Mouse (Mus musculus) mouse embryonic stem cell (cell line): ENCODE measurements around the gene Zfp362.

ENCODE experiments used
- in situ Hi-C, 2 experiments: fragments of 300-500 bp; cut with MboI; formaldehyde crosslinking; loops; 1 replicate in 1 of 2; 3 replicates in 1 of 2; pipeline ENCODE4 v1.14.3; 2019 to 2020; ENCODE audit warnings: low sequenced_read_pairs in 2 of 2, low pct_unique_long_range_greater_than_20kb in 1 of 2, mixed read lengths in 1 of 2; ENCODE audit not compliant: unreplicated experiment in 1 of 2

Gene Zfp362

DNA sequence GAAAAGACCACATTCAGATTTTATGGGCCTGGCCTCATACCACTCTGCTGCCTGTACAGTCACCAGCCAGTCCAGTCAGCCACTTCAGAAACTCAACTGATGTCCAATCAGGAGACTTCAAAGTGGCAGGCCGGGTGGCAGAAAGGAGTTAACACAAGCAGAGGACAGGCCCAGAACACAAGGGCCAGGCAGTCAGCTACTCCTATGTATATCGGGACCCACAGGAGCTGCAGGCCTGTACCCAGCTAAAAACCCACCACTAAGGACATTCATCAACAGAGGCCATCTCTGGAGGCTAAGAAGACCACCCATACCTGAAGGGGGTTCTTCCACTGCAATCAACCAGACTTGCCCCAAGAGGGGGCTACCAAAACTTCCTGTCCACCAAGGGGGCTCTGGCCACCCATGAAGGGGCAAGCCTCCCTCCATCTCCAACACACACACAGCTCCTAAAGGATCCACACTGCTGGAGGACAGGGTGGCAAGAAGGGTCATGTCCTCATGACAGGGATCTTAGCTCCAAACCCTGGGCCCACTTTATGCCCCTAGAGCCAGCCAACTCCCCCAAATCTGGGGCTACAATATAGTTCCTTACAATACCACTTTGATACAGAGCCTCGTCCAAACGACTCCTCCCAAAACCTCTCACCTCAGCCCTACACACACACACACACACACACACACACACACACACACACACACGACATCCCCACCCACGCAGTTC, 1.3 kb downstream of the Zfp362 start:
- in situ Hi-C loops: no loop called here

DNA sequence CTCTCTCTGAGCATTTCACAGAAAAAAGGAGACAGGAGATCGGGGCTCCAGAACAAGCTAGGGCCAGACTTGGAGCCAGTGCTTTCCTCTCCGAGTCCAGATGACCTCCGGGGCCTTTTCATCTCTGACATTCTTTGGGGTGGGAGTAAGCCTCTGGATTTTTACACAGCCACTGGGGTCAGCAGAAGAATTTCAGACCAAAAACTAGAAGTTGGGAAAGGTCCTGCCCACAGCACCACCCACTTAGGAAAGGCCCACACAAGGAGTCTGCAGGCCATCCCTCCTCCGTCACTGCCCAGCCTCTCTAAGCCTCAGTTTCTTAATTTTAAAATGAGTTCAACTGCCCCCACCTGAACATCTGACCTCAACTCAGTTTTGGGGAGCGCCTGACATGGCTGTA, 2.3 kb downstream of the Zfp362 start:
- in situ Hi-C loops: no loop called here

- in situ Hi-C loops: no loop called here
These were observed 4.0 kb downstream of the Zfp362 start for GRCm38 (mm10) chr4:128801675-128802465.

- in situ Hi-C loops: no loop called here
These were observed 9.1 kb downstream of the Zfp362 start for GRCm38 (mm10) chr4:128796788-128797187.

GRCm38 (mm10) chr4:128795596-128795995, 10.2 kb downstream of the Zfp362 start:
- in situ Hi-C loops: no loop called here

GRCm38 (mm10) chr4:128794198-128794597, 11.6 kb downstream of the Zfp362 start:
- in situ Hi-C loops: no loop called here

DNA sequence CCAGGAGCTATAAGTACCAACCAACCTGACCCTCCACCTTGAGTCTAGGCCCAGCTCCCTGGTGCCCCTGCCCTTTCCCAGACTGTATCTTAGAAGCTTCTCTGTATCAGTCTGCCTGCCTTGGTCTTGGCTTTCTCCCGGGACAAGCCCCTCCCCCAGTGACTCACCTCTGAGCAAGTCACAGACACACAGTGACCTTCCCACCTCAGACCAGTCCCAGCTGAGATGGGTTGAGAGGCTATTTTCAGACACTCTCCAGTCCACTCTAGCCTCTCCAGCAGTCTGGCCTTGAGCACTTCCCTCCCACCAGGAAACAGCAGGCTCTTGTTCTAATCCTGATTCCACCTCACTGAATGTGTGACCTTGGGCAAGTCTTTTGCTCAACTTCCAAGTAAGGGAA, 12.1 kb downstream of the Zfp362 start:
- in situ Hi-C loops: no loop called here

DNA sequence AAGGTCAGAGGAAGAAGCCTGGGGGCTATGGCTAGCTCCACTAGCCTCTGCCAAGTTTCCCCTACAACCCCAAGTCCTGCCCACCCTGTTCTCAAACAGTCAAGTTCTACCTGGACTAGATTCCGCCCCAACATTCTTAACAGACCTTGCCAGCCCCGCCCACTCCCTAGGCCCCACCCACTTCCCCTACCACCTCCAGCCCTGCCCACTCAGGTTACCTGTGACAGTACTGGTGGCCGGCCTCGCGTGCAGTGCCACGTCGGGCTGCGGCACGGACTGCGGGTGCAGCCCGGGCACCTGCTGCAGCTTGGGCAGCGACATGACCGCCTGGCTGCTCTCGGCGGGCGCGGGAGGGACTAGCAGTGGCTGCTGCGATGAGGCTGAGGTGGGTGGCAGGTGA, 16.2 kb downstream of the Zfp362 start:
- in situ Hi-C loops: no loop called here

GRCm38 (mm10) chr4:128788108-128788507, 17.7 kb downstream of the Zfp362 start:
- in situ Hi-C loops: no loop called here

GRCm38 (mm10) chr4:128787023-128787939, 18.6 kb downstream of the Zfp362 start:
- in situ Hi-C loops: no loop called here

DNA sequence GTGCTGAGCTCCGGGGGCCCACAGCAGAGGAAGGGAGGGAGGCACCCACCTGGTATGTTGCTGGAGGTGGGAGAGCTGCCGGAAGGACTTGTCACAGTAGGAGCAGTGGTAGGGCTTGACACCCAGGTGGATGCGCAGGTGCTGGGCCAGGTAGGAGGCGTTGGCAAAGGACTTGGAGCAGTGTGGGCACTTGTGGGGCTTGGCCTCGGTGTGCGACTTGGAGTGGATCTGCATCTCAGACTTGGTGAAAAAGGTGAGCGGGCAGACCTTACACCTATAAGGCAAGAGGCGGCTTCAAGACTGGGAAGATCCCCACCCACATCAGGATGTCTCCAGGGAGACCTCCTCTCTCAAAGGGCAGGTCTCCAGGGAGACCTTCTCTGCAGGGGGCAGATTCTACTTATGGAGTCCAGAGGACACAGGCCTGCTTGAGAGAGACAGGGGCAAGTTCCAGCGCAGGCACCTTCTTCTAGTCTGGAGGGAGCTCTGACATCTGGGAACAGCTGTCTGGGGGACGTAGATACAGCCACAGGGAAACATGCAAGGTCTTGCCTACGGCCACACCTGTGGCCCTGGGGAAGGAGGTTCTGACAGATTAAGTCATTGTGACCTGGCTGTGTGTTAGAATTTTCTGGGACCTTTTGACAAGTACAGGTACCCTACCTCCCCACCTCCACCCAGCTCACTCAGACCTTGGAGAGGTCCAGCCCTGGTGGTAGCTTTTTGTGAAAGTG, 19.8 kb downstream of the Zfp362 start:
- in situ Hi-C loops: no loop called here

- in situ Hi-C loops: no loop called here
These were observed 20.8 kb downstream of the Zfp362 start for GRCm38 (mm10) chr4:128784950-128785631.

- in situ Hi-C loops: no loop called here
These were observed 23.2 kb downstream of the Zfp362 start for GRCm38 (mm10) chr4:128782645-128783044.

DNA sequence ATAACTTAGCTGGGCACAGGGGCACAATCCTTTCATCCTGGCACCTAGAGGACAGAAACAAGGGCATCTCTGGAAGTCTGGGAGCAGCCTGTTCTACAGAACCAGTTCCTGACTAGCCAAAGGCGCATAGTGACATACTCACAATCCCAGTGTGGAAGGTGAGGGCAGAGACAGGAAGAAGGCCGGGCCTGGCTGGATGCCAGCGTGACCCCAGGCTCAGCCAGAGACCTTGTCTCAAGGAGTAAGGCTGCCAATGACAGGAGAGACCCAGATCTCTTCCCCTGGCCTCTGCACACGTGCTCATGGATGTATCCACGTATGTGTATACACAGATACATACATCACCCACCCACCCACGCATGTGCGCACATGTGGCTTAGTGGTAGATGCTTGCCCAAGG, 23.8 kb downstream of the Zfp362 start:
- in situ Hi-C loops: no loop called here

DNA sequence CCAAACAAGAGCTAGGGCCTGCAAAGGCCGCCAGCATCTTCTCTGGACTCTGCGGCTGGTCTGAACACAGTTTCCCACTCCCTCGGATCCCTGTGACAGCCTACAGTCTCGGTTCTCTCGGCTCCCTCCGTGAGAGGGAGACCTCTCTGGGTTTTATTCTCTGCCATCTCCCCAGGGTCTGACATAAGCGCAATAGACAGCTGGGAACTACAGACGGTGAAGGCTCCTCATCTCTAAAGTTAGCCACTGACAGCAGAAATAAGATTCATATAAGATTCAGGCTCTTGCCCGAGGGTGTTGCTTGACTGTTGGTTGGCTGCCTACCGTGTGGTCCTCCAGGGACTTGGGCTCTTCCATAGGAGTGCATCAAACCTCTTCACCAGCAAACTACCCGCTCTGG, 28.3 kb downstream of the Zfp362 start:
- in situ Hi-C loops: loop anchor here in 1 of 2 experiments (5.0 kb wide), 1 partner anchor 65 kb away; no protein-coding TSS in a partner anchor

DNA sequence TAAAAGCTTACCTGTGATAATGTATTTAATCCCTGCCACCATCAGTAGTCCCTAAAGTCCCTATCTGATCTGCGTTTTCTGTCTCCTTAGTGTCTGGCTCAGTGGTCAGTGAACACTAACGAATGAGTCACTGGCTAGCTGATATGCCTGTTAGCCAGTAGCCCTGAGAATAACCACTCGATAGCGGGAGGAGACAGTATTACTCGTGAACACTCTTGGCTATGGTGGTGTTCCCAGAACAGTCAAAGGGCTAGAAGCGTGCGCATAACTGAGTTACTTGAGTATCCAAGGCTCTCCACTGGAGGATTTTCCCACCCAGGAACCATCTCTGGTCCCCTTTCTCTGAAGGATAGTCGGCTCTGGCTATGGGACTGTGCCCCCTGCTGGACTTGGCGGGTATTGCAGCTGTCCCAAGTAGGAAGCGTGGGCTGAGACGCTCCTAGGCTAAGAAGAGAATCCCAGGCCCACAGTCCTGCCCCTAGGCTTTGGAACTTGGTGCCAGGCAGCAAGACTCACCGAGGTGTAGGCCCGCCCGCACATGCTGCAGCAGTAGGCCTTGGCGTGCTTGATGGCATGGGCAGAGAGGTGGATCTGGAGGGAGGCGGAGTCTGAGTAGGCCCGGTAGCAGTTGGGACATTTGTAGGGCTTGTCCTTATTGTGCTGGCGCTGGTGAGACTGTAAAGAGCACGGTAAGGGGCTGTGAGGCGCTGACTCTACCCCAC, 29.1 kb downstream of the Zfp362 start:
- in situ Hi-C loops: loop anchor here in 1 of 2 experiments (5.0 kb wide), 1 partner anchor 64 kb away; no protein-coding TSS in a partner anchor

DNA sequence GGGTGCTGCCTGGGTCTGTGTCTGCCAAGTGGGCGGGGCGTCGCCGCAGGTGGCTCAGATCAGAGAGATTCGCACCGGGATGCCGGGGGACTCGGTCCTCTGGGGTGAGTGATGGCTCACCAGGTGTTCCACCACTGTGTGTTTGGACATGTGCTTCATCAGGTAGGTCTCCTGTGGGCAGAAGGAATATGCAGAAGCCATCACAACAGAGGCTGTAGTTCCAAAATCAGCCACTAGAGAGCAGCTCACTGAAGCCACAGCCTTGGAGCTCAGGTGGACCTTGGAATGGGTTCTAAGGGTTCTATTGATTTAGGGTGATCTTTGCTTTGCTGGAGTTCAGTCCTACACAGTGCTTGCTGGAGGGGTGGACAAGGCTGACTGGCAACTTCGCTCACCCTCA, 31.4 kb downstream of the Zfp362 start:
- in situ Hi-C loops: no loop called here
